Comparison of ENCODE assay signal across 19 mouse cellular contexts in genomic region chr12:5969556-5969955, GRCm38 (mm10).
"Had no signal": no experiment of that assay in that cellular context is flagged by ENCODE, and none has a peak within 500 bp of the region (broad histone marks: within the 10 kb centered on the region; RNA-seq: fewer than 3 reads in every experiment).

No protein-coding gene starts in this region.

- H3K9ac ChIP-seq: limb, embryonic 12.5 days; limb, embryonic 15.5 days; liver, embryonic 12.5 days; liver, embryonic 15.5 days; midbrain, embryonic 12.5 days; midbrain, embryonic 15.5 days; neural tube, embryonic 13.5 days had no signal

- H3K27me3 ChIP-seq: limb, embryonic 12.5 days; limb, embryonic 15.5 days; liver, embryonic 12.5 days; liver, embryonic 15.5 days; midbrain, embryonic 12.5 days; midbrain, embryonic 15.5 days; neural tube, embryonic 13.5 days had no signal

- H3K36me3 ChIP-seq: limb, embryonic 12.5 days; limb, embryonic 15.5 days; liver, embryonic 12.5 days; liver, embryonic 15.5 days; midbrain, embryonic 12.5 days; midbrain, embryonic 15.5 days; neural tube, embryonic 13.5 days had no signal

- H3K9me3 ChIP-seq: limb, embryonic 12.5 days; limb, embryonic 15.5 days; liver, embryonic 12.5 days; liver, embryonic 15.5 days; midbrain, embryonic 12.5 days; midbrain, embryonic 15.5 days; neural tube, embryonic 13.5 days had no signal

- H3K4me1 ChIP-seq: limb, embryonic 12.5 days; limb, embryonic 15.5 days; liver, embryonic 12.5 days; liver, embryonic 15.5 days; midbrain, embryonic 12.5 days; midbrain, embryonic 15.5 days had no signal

- H3K4me3 ChIP-seq: limb, embryonic 12.5 days; limb, embryonic 15.5 days; liver, embryonic 12.5 days; liver, embryonic 15.5 days; midbrain, embryonic 12.5 days; midbrain, embryonic 15.5 days; myocyte; neural tube, embryonic 13.5 days had no signal

- H3K27ac ChIP-seq: limb, embryonic 12.5 days; limb, embryonic 15.5 days; liver, embryonic 12.5 days; liver, embryonic 15.5 days; macrophage; midbrain, embryonic 12.5 days; midbrain, embryonic 15.5 days; neural tube, embryonic 13.5 days; stomach, postnatal 0 days had no signal

- ATAC-seq: liver, embryonic 12.5 days; midbrain, embryonic 15.5 days had no signal

- DNase-seq: kidney, adult 18-20 months; kidney, adult 9 months; kidney, postnatal 14 days; kidney, postnatal 4 days; lung, adult 2 months; right cerebral cortex, postnatal 25 days; thymus, adult 2 months; thymus, postnatal 14 days; thymus, postnatal 4 days had no signal

- H3K4me2 ChIP-seq: limb, embryonic 12.5 days; limb, embryonic 15.5 days; liver, embryonic 12.5 days; liver, embryonic 15.5 days; midbrain, embryonic 12.5 days; midbrain, embryonic 15.5 days; neural tube, embryonic 13.5 days had no signal
